Mouse (Mus musculus) thymus, postnatal 0 days (tissue): Measurements from ENCODE around the gene Trim16. TPM values are rescaled to one million over a fixed set of nuclear protein-coding genes. Genes with fewer than 3 reads are reported as not detected.

ENCODE experiments used
- DNase-seq: peaks from one replicate; pipeline ENCODE4 v3.0.0-alpha.2; 2015; ENCODE audit warnings: low spot score
- polyA plus RNA-seq: library from polyadenylated mRNA; unstranded; fragments of >200 nt; fragmentation: Nextera tagmentation; extraction: Ambion mirVana; gene quantifications from 2 replicates; pipeline ENCODE4 v1.2.1, GENCODE M21; 2015

The Trim16 gene
- polyA plus RNA-seq, 1 experiment from 2014 or later = 4.4 TPM

GRCm38 (mm10) chr11:62890796-62891195, 70.8 kb downstream of the Trim16 start:
- no peak for DNase-seq

GRCm38 (mm10) chr11:62891763-62892162, 71.7 kb downstream of the Trim16 start:
- DNase-seq = no peak

Other genes starting within 250 kb of the Trim16 start
- 48.1 and 51.6 TPM in 2 replicates for gene Trpv2, start 245.7 kb upstream of the Trim16 start, polyA plus RNA-seq
- gene Lrrc75a, start 171.7 kb upstream of the Trim16 start, polyA plus RNA-seq = 2.2 and 3.4 TPM in 2 replicates
- gene Mmgt2, start 171.6 kb upstream of the Trim16 start, polyA plus RNA-seq = 54.3 and 63.7 TPM in 2 replicates
- gene Zfp287, start 88.3 kb upstream of the Trim16 start, polyA plus RNA-seq = 3.0 and 3.2 TPM in 2 replicates
- not detected in 2 replicates for gene Gm10428, start 67.1 kb upstream of the Trim16 start, polyA plus RNA-seq
- gene Zfp286, start 30.8 kb upstream of the Trim16 start, polyA plus RNA-seq = 16.4 and 18.9 TPM in 2 replicates
- gene Fbxw10, start 26.8 kb downstream of the Trim16 start, polyA plus RNA-seq = 2.1 and 3.0 TPM in 2 replicates
- gene Tvp23b, start 59.2 kb downstream of the Trim16 start, polyA plus RNA-seq = 51.5 and 57.7 TPM in 2 replicates
- gene Cdrt4, start 131.0 kb downstream of the Trim16 start, polyA plus RNA-seq = 0.24 TPM in 1 of 2 replicates, not detected in the other
- gene Tekt3, start 241.4 kb downstream of the Trim16 start, polyA plus RNA-seq = 0.06 TPM in 1 of 2 replicates, not detected in the other